Mouse (Mus musculus) thymus, postnatal 14 days (tissue): Measurements from ENCODE around the gene Sap30.

Source experiments
- DNase-seq: peaks from one replicate; pipeline ENCODE4 v3.0.0; 2021

Sap30 gene

GRCm38 (mm10) chr8:57432802-57433201 lies 54.9 kb downstream of the Sap30 start:
- no peak for DNase-seq
